Mouse (Mus musculus): ENCODE measurements at regions not wholly inside any gene's neighbourhood (a gene's known extent, or its start where the extent isn't known, plus 50 kb on each side); places are given as distances from the start of the nearest gene placed in this dataset.

DNA sequence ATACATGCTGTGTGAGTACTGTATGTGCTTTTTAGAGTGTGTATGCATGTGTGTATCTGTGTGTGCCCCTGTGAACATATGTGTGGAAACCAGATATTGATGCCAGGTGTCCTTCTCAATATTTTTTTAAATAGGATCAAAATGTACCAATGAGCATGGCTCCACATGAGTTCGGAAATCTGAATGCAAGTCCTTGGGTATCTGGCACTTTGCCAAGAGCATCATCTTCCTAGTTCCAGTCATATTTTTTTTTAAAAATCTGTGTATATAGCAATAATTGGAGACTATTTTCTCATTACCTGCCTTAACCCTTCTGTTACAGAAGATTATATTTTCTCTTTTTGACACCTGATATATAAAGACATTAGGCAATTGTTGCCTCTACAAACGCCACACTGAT is 255.0 kb upstream of the BC052040 start:
- TF ChIP-seq POLR2A (IDR thresholded peaks at IDR 0.05; ENCODE audit: insufficient read depth, low read depth, low read length) (no peak), CTCF (IDR thresholded peaks at IDR 0.05; ENCODE audit: insufficient read depth, low read depth, low read length) (no peak)
